Mouse (Mus musculus) kidney, adult 2 months (tissue): ENCODE results near the gene Tbc1d22b.

Source experiments
- CTCF ChIP-seq: fragments of 200-500 bp; conservative IDR thresholded peaks from 2 replicates; pipeline ENCODE4 v1.5.1; 2011; ENCODE audit warnings: low read depth, mild to moderate bottlenecking, control low read depth, low read length, moderate library complexity, mixed read lengths; ENCODE audit not compliant: insufficient read depth, insufficient read length
- POLR2A ChIP-seq: fragments of 200-500 bp; IDR thresholded peaks from one replicate; pipeline ENCODE4 v1.6.1; 2011; ENCODE audit warnings: low read depth, low read length, control low read depth

DNA sequence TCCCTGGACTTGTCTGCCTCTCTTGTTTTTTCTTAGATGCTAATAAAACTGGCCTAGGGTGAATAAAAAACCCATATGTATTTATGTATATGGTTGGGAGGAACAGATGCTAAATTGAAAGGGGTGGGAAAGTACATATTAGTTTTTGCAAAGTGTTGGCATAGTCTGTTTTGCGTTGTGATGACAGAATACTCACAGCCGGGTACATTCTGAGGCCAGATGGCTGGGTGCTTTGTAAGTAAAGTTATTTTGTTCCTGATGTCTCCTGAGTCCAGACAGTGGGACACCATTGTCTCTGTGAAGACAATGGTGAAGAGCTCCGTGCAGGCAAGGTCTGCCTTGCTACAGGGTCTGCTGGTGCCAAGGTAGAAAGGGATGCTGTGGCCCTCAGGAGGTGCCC is 35.2 kb downstream of the Tbc1d22b start:
- TF ChIP-seq CTCF: no peak
- no peak for TF ChIP-seq POLR2A
